Mouse (Mus musculus) erythroid progenitor cell, adult 5-6 weeks (primary cell): ENCODE measurements around the gene Brd3. TPM values are rescaled to one million over a fixed set of nuclear protein-coding genes. Genes with fewer than 3 reads are reported as not detected.

ENCODE experiments used
- ATAC-seq: replicated peaks from 2 replicates; pipeline ENCODE4 v1.8.0; 2016; ENCODE audit warnings: moderate number of reproducible peaks, mild to moderate bottlenecking, moderate TSS enrichment, inconsistent platforms; ENCODE audit not compliant: poor library complexity, low FRiP score, severe bottlenecking
- total RNA-seq, 2 experiments: library from RNA; stranded (forward) in 1 of 2; stranded (reverse) in 1 of 2; fragments of 150-400 nt in 1 of 2; fragments of 186-747, 209-891 nt in 1 of 2; gene quantifications; 2 replicates each; pipeline versions ENCODE4 v1.2.3 to v1.2.4; 2015 to 2017; ENCODE audit warnings: low replicate concordance in 2 of 2

The Brd3 gene
- total RNA-seq, 2 experiments from 2014 or later = 17.3 to 30.6 TPM

DNA sequence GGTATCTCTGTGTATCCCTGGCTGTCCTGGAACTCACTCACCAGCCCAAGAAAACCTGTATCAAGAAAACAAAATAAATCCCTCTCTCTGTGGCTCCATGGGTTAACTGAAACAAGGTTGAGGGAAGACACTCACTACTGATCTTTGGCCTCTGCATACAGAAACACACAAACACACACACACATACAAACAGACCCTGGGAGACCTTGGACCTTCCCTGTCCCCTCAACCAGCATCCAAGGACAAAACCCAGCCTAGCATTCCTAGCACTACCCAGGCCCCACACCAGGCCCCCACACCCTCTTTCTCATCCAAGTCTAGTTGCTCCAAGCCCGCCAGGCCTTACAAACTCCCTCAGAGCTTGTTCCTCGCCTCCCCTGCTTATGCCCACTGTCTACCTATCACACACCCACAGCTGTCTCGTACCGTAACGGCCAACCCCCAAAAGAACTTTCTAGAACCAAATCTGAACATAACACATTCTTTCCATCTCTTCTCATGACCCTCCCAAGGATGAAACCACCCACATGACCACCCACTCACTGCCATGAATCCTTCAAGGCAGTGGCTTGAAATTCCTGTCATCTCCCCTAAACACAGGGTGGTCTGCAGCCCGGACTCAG lies 96.8 kb downstream of the Brd3 start:
- no peak for ATAC-seq

DNA sequence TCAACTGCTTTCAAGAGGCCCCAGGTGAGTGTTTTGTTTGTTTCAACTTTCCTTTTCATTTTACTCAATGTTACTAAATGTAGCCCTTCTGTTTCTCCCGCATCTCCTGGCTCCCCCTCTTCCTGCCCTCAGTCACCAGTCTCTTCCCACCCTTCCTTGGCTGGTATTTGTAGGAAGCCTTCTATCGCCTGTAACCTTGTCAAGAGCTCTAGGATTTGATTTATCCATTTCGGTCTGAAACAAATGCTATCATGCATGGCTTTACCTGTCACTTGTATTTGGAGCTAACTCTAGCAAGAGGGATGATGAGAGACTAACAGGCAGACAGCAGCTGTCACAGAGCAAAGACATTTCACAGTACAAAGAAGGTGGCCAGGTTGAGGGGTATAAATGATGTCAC lies 99.3 kb downstream of the Brd3 start:
- no peak for ATAC-seq

DNA sequence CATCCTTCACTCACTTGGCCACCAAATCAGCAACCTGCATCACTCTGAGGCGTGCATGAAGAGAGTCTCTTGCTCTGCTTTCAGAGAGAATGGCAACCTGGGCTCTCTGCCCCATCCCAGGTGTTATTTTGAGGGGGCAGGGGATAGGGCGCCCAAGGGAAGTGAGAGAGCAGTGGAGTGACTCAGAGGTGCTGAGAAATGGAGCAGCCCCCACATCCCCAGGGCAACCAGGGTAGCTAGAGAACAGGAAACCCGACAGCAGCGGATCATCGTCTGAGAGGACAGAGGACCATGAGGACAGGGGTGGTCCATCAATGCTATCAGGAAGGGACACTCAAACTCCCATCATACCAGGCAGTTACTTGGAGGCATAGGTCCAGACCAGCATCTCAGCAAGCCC lies 100.5 kb downstream of the Brd3 start:
- no peak for ATAC-seq

DNA sequence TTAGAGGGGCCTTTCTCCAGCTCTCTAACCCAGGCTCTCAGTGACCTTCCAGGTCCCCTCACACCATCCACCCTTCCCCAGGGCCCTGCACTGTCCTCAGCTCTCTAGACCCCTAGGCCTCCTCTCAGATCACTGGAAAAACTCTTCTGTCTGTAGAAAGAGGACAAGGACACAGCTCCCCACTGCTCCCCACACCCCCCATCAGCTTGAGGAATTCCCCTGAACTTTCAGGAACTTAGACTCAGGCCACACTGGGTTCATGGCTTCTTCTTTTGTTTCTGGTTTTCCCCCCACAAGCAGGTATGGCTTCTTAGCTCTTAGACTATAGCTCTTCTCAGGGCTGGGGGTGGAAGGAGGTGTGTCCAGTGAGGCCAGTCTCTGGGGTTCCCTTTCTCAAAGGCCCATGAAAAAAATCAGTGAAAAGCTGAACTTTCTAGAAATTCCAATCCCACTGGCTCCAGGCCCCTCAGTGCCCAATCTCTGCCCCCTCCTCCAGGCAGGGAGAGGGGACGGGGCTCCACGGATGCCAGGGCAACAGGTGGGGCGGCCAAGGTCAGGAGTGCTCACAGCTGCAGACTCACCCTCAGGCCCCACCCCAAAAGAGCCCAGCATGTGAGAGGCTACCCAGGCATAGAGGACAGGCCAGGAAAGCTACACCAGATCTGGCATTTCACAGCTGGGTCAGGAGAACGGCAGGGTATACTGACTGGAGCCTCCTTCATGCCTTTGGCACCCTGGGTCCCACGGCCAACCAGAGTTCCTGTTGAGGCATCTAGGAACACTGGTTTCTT lies 102.2 kb downstream of the Brd3 start:
- ATAC-seq = no peak

DNA sequence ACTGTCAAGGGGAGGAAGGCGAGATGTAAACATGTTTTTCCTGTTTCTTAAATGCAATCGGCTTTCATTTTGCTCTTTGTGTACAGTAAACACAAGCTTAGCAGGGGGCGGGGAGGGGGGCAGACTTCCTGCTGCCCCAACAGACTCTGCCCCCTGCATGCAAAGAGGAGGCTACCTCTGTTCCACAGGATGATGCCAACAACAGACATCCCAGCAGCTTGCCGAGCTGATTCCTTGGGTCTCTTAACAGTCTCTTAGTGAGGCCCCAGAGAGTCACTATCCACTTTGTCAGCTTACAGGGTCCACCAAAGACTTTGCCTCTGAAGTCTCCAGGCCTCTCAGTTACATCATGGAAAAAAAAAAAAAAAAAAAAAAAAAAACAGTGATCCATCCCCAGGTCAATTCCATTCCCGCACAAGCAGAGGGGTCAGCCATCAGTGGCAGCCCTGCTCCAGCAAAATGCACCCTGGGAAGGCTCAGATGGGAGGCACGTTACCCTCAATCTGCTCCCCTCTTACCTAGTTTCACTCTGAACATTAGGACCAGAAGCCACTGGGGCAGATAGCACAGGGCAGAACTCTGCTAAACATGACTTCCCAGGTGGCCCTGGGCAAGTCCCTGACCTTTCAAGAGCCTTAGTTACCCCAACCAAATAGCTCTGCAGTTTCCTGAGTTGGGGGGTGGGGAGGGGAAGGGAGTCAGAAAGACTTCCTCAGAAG lies 102.9 kb downstream of the Brd3 start:
- no peak for ATAC-seq

DNA sequence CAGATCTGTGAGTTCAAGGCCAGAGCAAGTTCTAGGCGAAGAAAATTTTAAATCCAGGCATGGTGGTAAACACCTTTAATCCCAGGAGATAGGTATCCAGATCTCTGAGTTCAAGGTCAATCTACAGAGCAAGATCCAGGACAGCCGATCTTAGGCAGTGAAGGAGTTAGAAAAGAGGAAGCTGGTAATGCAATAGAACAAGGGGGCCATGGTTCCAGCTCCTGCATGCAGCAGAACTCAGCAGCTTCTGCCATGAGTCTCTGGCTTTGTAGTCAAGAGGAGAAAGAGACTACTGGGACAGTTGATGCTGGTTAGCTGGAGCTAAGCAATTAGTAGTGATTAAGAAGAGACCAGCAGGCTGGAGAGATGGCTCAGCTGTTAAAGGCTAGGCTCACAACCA lies 105.9 kb downstream of the Brd3 start:
- no peak for ATAC-seq

DNA sequence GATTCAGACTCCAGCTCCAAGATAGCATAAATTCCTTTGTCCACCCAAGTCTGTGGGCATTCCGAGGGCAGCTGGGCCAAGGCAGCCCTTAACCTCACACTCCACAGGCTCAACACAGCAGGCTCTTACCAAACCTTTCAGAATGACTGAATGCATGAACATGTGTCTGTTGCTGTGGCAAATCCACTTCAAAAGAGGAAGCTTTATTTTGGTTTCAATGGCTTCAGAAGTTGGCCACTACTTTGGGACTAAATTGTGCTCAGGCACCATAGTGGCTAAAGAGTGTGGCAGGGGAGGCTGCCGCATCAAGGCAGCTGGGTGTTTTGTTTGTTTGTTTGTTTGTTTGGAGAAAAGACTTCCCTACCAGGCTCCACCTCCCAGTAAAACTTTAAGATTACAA lies 107.4 kb downstream of the Brd3 start:
- no peak for ATAC-seq

DNA sequence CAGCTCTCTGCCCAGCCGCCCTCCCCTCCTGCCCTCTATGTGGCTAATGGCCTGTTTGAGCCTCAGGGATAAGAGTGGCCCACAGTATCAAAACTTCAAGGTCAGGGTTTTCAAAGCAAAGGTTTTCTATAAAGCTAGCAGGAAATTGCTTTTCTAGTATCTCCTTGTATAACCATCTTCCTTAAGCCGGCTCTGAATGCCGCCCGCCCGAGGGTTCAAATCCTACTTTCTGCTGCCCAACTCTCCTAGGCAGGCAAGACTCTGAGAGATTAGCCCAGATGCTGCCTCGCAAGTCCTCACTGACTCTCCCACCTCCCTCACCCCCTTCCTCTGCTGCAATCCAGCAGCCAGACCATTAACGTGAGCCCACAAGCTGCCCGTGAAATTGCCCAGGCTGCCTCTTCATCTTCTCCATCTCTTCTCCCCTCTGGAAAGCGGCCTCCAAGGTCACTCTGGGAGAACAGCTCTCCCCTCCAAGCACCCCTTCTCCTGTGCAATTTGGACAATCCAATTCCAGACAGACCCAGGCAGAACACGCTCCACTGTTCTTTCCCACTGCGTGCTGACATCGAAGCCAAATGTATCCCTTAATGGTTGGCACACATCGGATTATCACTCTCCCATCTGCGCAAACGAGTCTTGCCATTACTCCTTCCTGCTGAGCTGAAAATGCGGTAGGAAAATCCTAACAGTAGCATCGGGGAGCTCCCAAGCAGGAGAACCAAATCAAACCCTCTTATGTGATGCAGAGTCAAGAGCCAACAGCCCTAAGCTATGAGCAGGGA lies 110.6 kb downstream of the Brd3 start:
- no peak for ATAC-seq

Other genes with a start within 250 kb of the Brd3 start
- 1.7 and 3.6 TPM in 2 replicates for gene Vav2, start 80.6 kb downstream of the Brd3 start, total RNA-seq (2015; ENCODE audit: low replicate concordance)
- 2.2 and 10.7 TPM in 2 replicates for gene Vav2, start 80.6 kb downstream of the Brd3 start, total RNA-seq (2017; ENCODE audit: low replicate concordance)
- gene Brd3os, start 65.3 kb downstream of the Brd3 start, total RNA-seq (2015; ENCODE audit: low replicate concordance) = not detected in 2 replicates
- gene Brd3os, start 65.3 kb downstream of the Brd3 start, total RNA-seq (2017; ENCODE audit: low replicate concordance) = 1.2 TPM in 1 of 2 replicates, not detected in the other
- 14.4 and 18.9 TPM in 2 replicates for gene Wdr5, start 7.5 kb upstream of the Brd3 start, total RNA-seq (2015; ENCODE audit: low replicate concordance)
- gene Wdr5, start 7.5 kb upstream of the Brd3 start, total RNA-seq (2017; ENCODE audit: low replicate concordance) = 13.6 and 28.5 TPM in 2 replicates
- 1.7 and 2.2 TPM in 2 replicates for gene Rxra, start 168.8 kb upstream of the Brd3 start, total RNA-seq (2015; ENCODE audit: low replicate concordance)
- 1.7 and 3.6 TPM in 2 replicates for gene Rxra, start 168.8 kb upstream of the Brd3 start, total RNA-seq (2017; ENCODE audit: low replicate concordance)